Mouse (Mus musculus) stomach, embryonic 15.5 days (tissue): ENCODE measurements around the gene Apol9b. TPM values are rescaled to one million over a fixed set of nuclear protein-coding genes. Genes with fewer than 3 reads are reported as not detected.

ENCODE experiments used
- ATAC-seq: fragments of 200-750 bp; cut with Nextera tagmentation; 2 replicates; pipeline ENCODE4 v1.8.0; 2017; ENCODE audit warnings: low read depth, moderate number of reproducible peaks, moderate TSS enrichment; ENCODE audit not compliant: insufficient read depth, low FRiP score
- H3K27ac ChIP-seq: fragments of 300-500 bp; sonication (generic); 2 replicates; pipeline ENCODE4 v1.5.1; 2015; ENCODE audit warnings: mild to moderate bottlenecking, inconsistent platforms
- H3K27me3 ChIP-seq: fragments of 300-500 bp; sonication (generic); replicated peaks from 2 replicates; pipeline ENCODE4 v1.6.1; 2015; ENCODE audit warnings: inconsistent platforms
- H3K36me3 ChIP-seq: fragments of 300-500 bp; sonication (generic); 2 replicates; pipeline ENCODE4 v1.6.1; 2015; ENCODE audit warnings: inconsistent platforms
- H3K4me1 ChIP-seq: fragments of 300-500 bp; sonication (generic); 2 replicates; pipeline ENCODE4 v1.6.1; 2015; ENCODE audit warnings: inconsistent platforms
- H3K4me2 ChIP-seq: fragments of 300-500 bp; sonication (generic); 2 replicates; pipeline ENCODE4 v1.6.1; 2015; ENCODE audit warnings: mild to moderate bottlenecking, inconsistent platforms
- H3K4me3 ChIP-seq: fragments of 300-500 bp; sonication (generic); replicated peaks from 2 replicates; pipeline ENCODE4 v1.5.1; 2015; ENCODE audit warnings: inconsistent platforms
- H3K9ac ChIP-seq: fragments of 300-500 bp; sonication (generic); 2 replicates; pipeline ENCODE4 v1.6.1; 2015; ENCODE audit warnings: inconsistent platforms
- H3K9me3 ChIP-seq: fragments of 300-500 bp; sonication (generic); 2 replicates; pipeline ENCODE4 v1.6.1; 2016; ENCODE audit warnings: inconsistent platforms
- WGBS: fragments of 180-500 bp; shearing (Covaris S2); methylation state at CpG from one replicate; pipeline ENCODE4 v1.1.7; 2015; 5-methylcytosine and 5-hydroxymethylcytosine counted together
- polyA plus RNA-seq: library from polyadenylated mRNA; unstranded; fragments of >200 nt; fragmentation: Nextera tagmentation; extraction: Ambion mirVana; gene quantifications from 2 replicates; pipeline ENCODE4 v1.2.1, GENCODE M21; 2015

Gene Apol9b
- polyA plus RNA-seq, 1 experiment from 2014 or later, result 0.13 TPM

DNA sequence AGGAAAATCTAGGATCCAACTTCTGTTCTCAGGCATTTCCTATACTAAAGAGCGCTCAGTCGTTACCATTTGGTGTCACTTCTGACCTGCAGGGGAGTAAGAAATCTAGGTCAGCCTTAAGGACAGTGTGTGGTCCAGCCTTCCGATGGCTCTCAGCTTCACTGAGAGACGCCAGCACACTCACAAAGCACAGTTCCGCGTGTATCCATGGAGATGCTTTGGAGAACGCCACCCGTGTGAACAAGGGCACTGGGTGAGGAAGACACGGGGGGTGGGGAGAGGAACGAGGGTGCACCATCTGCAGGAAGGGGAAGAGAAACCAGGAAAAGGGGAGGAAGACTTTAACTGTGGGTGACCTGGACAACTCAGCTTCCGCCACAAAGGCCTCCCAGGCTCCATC is 23.6 kb downstream of the Apol9b start:
- no peak overlapping the region for H3K4me3 ChIP-seq
- no peak overlapping the region for H3K27ac ChIP-seq
- no peaks in the 10 kb centered on the region for H3K36me3 ChIP-seq
- 0 out of 2 replicates have a peak, but pooled peaks cover 2% of the 10 kb centered on the region for H3K4me1 ChIP-seq
- H3K27me3 ChIP-seq, result 0 out of 2 replicates have a peak, but pooled peaks cover 3% of the 10 kb centered on the region
- WGBS, result 55% methylated on average over 11 of the region's 11 CpGs
- no peaks in the 10 kb centered on the region for H3K9me3 ChIP-seq
- no peak overlapping the region for H3K4me2 ChIP-seq
- ATAC-seq, result no peak
- H3K9ac ChIP-seq, result no peak overlapping the region

DNA sequence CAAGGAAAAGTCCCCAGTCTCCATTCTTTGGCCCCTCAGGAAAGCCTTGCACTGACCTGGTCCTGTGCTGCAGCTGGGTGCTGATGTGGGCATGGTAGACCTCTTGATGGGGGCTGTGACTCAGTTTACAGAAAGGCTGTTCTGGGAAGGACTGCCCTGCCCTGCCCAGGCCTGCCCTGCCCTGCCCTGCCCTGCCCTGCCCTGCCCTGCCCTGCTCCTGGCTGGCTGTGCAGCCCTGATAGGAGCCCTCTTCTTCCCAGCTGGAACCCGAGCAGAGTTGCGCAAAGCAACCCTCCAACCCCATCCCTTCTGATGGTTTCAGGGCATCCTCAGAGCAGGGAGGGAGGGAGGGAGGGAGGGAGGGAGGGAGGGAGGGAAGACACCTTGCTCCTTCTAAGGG is 26.3 kb downstream of the Apol9b start:
- Histone ChIP-seq H3K4me2 (no peak overlapping the region), H3K9ac (no peak overlapping the region), H3K27me3 (no peaks in the 10 kb centered on the region), H3K27ac (no peak overlapping the region), H3K36me3 (0 out of 2 replicates have a peak, but pooled peaks cover 8% of the 10 kb centered on the region), H3K4me3 (no peak overlapping the region), H3K4me1 (0 out of 2 replicates have a peak, but pooled peaks cover 2% of the 10 kb centered on the region), H3K9me3 (no peaks in the 10 kb centered on the region)
- peak; percentile 86 for ATAC-seq
- WGBS, result no CpG with 5 or more reads among the region's 2 CpGs

DNA sequence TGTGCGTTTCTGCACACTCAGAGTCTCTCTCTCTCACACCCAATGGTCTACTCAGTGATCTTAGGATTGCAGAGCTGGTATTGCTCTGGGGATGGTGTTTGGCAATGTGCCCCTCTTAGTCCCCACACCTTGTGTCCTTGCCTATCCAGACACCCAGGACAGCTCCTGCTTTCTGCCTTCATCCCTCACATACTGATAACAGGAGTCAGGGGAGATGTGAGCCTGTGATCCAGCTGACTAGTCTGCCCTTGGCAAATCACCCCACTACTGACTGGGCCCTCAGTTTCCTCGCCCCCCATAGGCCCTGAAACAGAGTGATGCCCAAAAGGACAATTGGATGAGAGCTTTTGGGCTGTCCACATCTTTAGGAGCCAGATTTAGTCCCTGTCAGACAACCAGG is 27.2 kb downstream of the Apol9b start:
- ATAC-seq, result no peak
- H3K27me3 ChIP-seq, result no peaks in the 10 kb centered on the region
- peaks cover 16% of the 10 kb centered on the region for H3K36me3 ChIP-seq
- 61% methylated on average over 2 of the region's 2 CpGs for WGBS
- no peak overlapping the region for H3K4me2 ChIP-seq
- H3K9me3 ChIP-seq, result no peaks in the 10 kb centered on the region
- 0 out of 2 replicates have a peak, but pooled peaks cover 2% of the 10 kb centered on the region for H3K4me1 ChIP-seq
- H3K27ac ChIP-seq, result no peak overlapping the region
- no peak overlapping the region for H3K9ac ChIP-seq
- H3K4me3 ChIP-seq, result no peak overlapping the region

DNA sequence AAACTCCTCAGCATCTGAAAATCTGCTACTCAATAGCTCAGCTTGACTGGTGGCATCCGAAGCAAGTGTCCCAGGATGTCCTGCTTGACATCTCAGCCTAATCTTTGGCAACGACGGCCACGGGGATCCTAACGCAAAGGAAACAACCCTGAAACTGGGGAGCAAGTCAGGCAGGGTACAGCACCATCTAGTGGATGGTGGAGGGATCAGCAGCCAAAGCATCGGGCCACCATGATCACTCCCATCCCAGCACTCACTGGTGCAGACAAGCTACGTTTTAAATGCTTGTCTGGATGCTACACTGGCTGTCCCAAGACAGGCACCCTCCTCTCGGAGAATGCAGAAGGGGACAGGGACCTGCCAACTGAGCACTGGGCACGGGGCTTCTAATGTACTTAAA is 28.0 kb downstream of the Apol9b start, which contains the start of gene Apol8:
Gene Apol8 (minus strand): TSS at position 156 of the 400 bp plus-strand sequence.
- Histone ChIP-seq H3K4me1 (0 out of 2 replicates have a peak, but pooled peaks cover 2% of the 10 kb centered on the region), H3K4me2 (no peak within 1 kb of the TSS), H3K36me3 (peaks cover 23% of the 10 kb centered on the region), H3K9ac (no peak within 1 kb of the TSS), H3K27me3 (no peaks in the 10 kb centered on the region), H3K9me3 (no peaks in the 10 kb centered on the region), H3K4me3 (no peak within 1 kb of the TSS), H3K27ac (no peak within 1 kb of the TSS)
- 8% methylated on average over 9 of the region's 9 CpGs for WGBS
- no peak for ATAC-seq

DNA sequence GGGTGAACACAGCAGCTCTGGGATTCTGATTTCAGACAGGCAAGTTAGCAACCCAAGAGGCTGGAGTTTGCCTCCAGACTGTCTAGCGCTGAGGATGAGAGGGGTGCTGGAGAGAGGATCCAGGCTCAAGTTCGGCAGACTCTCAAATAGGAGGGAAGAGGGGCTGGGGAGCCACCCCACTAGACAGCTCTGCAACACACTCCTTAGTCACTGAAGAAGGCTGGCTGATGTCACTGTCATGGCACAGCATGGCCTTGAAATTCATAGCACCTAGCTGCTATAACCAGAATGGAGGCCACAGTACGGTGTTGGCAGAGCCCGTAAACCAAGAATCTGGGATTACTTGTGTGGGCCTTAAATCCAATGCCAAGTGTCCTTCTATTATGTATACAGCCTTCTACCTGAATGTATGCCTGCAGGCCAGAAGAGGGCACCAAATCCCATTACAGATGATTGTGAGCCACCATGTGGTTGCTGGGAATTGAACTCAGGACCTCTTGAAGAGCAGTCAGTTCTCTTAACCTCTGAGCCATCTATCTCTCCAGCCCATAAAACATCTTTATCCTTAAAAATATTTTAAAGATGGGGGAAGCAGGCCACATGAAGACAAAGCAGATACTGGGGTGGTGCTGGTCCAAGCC is 28.9 kb downstream of the Apol9b start:
- H3K27ac ChIP-seq, result no peak overlapping the region
- H3K36me3 ChIP-seq, result peaks cover 28% of the 10 kb centered on the region
- no peak overlapping the region for H3K4me2 ChIP-seq
- H3K27me3 ChIP-seq, result no peaks in the 10 kb centered on the region
- 83% methylated on average over 4 of the region's 4 CpGs for WGBS
- 0 out of 2 replicates have a peak, but pooled peaks cover 2% of the 10 kb centered on the region for H3K4me1 ChIP-seq
- H3K9ac ChIP-seq, result no peak overlapping the region
- no peaks in the 10 kb centered on the region for H3K9me3 ChIP-seq
- ATAC-seq, result no peak
- H3K4me3 ChIP-seq, result no peak overlapping the region

DNA sequence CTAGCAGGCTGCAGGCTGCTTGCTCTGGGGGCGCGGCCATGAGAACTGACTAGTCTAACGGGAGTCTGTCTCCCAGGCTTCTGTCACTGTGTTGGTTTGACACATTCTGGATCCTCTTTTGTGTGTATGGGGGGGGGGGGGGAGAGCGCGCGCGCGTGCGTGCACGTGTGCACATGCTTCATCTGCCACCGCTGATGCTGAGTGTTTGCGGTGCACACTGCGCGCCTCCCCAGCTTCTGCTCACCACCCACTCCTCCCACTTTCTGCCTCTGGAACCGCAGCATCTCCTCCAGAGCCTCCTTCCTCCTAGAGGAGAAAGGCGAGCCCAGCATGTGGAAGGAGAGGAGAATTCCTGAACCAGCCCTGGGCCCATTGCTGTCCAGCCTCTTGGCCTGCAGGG is 31.2 kb downstream of the Apol9b start:
- 0 out of 2 replicates have a peak, but pooled peaks cover 2% of the 10 kb centered on the region for H3K4me1 ChIP-seq
- H3K4me3 ChIP-seq, result no peak overlapping the region
- H3K9ac ChIP-seq, result no peak overlapping the region
- H3K27ac ChIP-seq, result no peak overlapping the region
- H3K4me2 ChIP-seq, result no peak overlapping the region
- 96% methylated on average over 10 of the region's 16 CpGs for whole genome bisulfite sequencing
- no peaks in the 10 kb centered on the region for H3K27me3 ChIP-seq
- ATAC-seq, result no peak
- peaks cover 50% of the 10 kb centered on the region for H3K36me3 ChIP-seq
- no peaks in the 10 kb centered on the region for H3K9me3 ChIP-seq

DNA sequence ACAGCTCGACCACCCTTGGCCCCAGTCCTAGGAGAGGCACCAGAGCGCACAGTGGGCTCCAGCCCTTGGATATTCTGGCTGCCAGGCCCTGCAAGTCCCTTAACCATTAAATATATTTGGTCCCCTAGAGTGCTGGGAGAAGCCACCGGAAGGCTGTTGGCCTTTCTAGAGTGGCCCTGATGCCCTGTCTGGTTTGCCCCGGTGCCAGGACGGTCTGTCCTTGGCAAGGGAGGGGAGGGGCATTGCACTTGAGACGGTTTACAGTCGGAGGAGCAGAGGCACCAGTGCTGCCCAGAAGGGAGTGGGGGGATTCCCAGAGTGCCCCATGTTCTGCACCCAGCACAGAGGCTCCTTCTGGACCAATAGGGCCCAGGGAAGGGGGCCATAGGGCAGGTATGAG is 32.2 kb downstream of the Apol9b start:
- ATAC-seq, result no peak
- Histone ChIP-seq H3K4me3 (no peak overlapping the region), H3K27ac (no peak overlapping the region), H3K4me1 (0 out of 2 replicates have a peak, but pooled peaks cover 2% of the 10 kb centered on the region), H3K36me3 (peaks cover 61% of the 10 kb centered on the region), H3K27me3 (no peaks in the 10 kb centered on the region), H3K9ac (no peak overlapping the region), H3K4me2 (no peak overlapping the region), H3K9me3 (no peaks in the 10 kb centered on the region)
- WGBS, result 93% methylated on average over 7 of the region's 7 CpGs

DNA sequence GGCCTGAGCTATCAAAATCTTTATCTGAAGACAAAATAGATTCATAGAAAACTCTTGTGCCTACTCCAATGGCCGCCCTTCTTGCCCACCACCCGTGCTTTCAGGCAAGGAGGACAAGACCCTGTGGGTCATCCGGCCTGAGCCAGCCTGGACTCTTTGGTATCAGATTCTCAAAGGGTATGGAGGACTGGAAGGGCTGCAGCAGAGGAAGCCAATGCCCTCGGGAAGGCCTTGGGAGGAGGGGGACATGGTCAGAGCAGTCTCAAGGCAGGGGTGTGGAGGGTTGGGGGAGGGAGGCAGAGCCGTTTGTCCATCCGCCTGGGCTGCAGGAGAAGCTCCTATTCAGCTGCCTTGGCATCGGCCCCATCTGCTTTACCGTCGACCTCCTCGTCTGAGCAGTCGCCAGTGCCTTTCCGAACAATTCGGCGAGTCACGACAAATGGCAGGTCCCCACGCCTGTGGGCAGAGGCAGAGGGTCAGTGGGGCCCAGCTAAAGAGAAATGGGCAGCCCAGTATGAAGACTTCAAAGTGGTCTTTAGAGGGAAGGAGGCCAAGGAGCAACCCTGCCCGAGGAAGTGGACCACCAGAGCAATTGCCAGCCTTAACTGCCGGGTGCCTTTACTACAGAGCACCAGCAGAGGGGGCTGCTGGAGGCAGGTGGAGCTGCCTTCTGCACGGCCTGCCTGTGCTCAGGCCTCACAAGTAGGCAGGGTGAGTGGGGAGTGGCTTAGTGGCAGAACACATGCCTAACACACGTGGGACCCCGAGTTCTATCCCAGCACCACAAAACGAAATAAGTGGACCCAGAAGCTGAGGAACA is 32.9 kb downstream of the Apol9b start:
- Histone ChIP-seq H3K36me3 (peaks cover 68% of the 10 kb centered on the region), H3K27me3 (no peaks in the 10 kb centered on the region), H3K9ac (no peak overlapping the region), H3K4me1 (0 out of 2 replicates have a peak, but pooled peaks cover 2% of the 10 kb centered on the region), H3K27ac (no peak overlapping the region), H3K9me3 (no peaks in the 10 kb centered on the region), H3K4me2 (no peak overlapping the region), H3K4me3 (no peak overlapping the region)
- WGBS, result 75% methylated on average over 22 of the region's 22 CpGs
- no peak for ATAC-seq

DNA sequence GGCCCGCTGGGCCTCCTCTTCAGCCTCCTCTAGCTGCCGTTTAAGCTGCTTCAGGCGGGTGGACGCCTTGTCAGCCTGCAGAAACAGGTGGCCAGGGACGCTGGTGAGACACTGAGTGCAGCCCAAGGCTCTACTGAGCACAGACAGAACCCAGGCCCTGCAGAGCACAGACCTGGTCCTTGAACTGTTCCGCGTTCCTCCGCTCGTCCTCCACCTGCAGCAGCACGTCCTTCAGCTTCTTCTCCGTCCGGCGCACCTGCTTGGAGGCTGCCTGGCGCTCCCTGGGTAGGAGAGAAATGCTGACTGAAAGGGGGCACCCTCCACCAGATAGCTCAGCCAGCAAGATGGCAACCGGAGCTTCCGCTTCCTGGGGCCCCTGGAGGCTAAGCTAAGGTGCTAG is 34.2 kb downstream of the Apol9b start:
- Histone ChIP-seq H3K9ac (no peak overlapping the region), H3K27ac (no peak overlapping the region), H3K27me3 (no peaks in the 10 kb centered on the region), H3K9me3 (no peaks in the 10 kb centered on the region), H3K36me3 (peaks cover 81% of the 10 kb centered on the region), H3K4me1 (no peaks in the 10 kb centered on the region), H3K4me2 (no peak overlapping the region), H3K4me3 (no peak overlapping the region)
- 89% methylated on average over 16 of the region's 16 CpGs for WGBS
- no peak for ATAC-seq

DNA sequence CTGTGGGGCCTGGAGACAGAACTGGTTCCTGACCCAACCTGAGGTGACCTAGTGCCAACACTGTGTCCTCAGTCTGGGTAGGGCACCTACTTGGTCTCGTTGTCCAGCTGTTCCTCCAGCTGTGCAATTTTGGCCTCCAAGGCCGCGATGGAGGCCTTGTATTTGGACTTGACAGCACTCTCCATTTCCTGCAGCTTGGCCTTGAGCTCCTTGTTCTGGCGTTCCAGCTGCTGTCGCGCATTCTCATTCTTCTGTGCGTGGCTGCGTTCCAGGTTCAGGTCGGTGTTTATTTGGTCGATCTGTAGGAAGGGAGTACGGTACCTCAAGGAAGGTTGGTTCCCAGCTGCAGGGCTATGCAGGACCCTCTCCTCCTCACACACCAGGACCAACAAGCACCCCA is 34.9 kb downstream of the Apol9b start:
- no peak for ATAC-seq
- H3K27ac ChIP-seq, result peak overlapping the region; percentile 5
- no peak overlapping the region for H3K4me2 ChIP-seq
- H3K36me3 ChIP-seq, result peaks cover 87% of the 10 kb centered on the region
- no peaks in the 10 kb centered on the region for H3K9me3 ChIP-seq
- WGBS, result 64% methylated on average over 11 of the region's 11 CpGs
- no peaks in the 10 kb centered on the region for H3K4me1 ChIP-seq
- H3K27me3 ChIP-seq, result no peaks in the 10 kb centered on the region
- H3K9ac ChIP-seq, result no peak overlapping the region
- H3K4me3 ChIP-seq, result no peak overlapping the region

DNA sequence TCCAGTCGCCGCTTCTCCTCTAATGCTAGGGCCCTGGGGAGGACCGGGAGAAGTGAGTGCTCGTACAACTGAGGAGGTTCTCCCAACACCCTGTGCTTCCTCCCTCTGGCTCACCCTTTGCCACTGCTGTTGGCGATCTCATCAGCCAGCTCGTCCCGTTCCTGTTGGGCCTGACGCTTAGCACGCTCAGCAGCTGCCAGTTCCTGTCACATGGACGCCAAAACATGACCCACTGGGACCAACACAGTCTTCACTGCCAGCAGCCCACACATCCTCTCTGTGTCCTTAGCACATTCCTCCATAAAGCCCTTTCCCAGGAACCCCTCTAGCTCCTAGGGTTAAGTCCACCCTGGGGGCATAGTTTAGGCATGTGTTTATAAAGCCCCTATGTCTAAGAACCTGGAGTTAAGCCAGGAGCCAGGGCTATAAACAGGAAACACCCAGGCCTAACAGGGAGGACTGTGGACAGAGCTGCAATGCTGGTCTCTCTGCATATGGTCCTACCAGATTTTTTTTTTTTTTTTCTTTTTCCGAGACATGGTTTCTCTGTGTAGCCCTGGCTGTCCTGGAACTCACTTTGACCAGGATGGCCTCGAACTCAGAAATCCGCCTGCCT is 35.7 kb downstream of the Apol9b start:
- H3K4me1 ChIP-seq, result no peaks in the 10 kb centered on the region
- peaks cover 93% of the 10 kb centered on the region for H3K36me3 ChIP-seq
- peak overlapping the region; percentile 5; the same call in 1 of the 2 replicates for H3K27ac ChIP-seq
- no peak overlapping the region for H3K4me2 ChIP-seq
- H3K9ac ChIP-seq, result no peak overlapping the region
- ATAC-seq, result no peak
- no peak overlapping the region for H3K4me3 ChIP-seq
- H3K9me3 ChIP-seq, result no peaks in the 10 kb centered on the region
- H3K27me3 ChIP-seq, result no peaks in the 10 kb centered on the region
- WGBS, result 72% methylated on average over 13 of the region's 13 CpGs
